Mouse (Mus musculus) induced T-regulatory cell, adult 2 months (primary cell): ENCODE results near the gene Tecr.
"Not testable (repeated sequence)": the region's sequence is repeated elsewhere in the genome, so short reads cannot be mapped to it uniquely, and the experiment has no call there.

ENCODE experiments used
- DNase-seq: peaks from one replicate; pipeline ENCODE4 v3.0.0-alpha.2; 2012; ENCODE audit warnings: low read depth

Gene Tecr

GRCm38 (mm10) chr8:83618566-83618965 lies 10.8 kb upstream of the Tecr start:
- no peak for DNase-seq

GRCm38 (mm10) chr8:83617111-83617510 lies 9.3 kb upstream of the Tecr start:
- DNase-seq: no peak

DNA sequence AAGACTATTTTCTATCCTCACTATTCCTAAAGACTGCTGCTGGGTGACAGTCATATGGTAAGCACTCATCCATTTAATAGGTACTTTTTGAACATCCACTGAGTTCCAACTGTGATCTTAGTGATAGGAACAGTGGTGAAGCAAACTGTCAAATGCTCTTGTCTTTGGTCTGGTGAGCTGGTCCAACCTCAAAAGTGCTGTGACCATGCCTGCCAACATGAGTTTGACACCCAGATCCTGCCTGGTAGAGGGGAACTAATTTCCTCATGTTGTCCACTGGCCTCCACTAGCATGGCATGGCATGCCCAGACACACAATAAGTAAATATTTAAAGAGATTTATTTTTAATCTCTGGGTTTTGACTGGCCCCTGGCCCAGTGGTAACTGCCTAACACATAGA lies 8.9 kb upstream of the Tecr start:
- no peak for DNase-seq

DNA sequence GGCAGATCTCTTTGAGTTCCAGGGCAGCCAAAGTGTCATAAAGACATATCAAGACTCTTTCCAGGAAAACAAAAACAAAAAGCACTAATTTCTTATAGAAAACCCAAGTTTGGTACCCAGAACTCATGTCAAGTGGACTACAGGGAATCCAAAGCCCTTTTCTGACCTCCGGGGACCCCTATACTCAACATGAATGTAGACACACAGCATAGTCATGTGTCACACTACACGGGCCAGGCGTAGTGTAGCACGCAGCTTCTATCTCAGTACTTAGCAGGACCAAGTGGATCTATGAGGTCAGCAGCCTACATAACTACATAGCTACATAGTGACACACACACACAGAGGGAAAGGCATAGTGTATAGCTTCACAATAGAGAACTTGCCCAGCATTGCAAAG lies 5.9 kb upstream of the Tecr start:
- no peak for DNase-seq

GRCm38 (mm10) chr8:83611921-83612320 lies 4.2 kb upstream of the Tecr start:
- no peak for DNase-seq

DNA sequence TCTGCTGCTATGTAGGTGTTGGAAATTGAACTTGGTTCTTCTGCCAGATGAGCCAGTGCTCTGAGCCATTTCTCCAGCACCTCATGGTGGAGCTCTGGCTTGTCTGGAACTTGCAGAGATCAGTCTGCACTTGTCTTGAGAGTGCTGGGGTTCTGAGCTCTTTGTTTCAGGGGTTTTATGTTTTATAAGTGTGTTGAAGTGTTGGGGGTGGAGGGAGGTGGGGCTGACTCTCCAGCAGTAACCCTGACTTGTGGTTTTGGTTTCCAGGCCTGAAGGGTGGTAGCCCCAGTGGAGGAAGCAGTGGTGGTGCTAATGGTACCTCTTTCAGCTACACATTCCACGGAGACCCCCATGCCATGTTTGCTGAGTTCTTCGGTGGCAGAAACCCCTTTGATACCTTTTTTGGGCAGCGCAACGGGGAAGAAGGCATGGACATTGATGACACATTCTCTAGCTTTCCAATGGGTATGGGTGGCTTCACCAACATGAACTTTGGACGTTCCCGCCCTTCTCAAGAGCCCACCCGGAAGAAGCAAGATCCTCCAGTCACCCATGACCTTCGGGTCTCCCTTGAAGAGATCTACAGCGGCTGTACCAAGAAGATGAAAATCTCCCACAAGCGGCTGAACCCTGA lies 1.9 kb upstream of the Tecr start:
- DNase-seq: peak; percentile 43

- DNase-seq: no peak
Measured at GRCm38 (mm10) chr8:83609086-83609485, 1.3 kb upstream of the Tecr start.

- DNase-seq: peak; percentile 89
Measured at GRCm38 (mm10) chr8:83608398-83608829, 643 bp upstream of the Tecr start.

DNA sequence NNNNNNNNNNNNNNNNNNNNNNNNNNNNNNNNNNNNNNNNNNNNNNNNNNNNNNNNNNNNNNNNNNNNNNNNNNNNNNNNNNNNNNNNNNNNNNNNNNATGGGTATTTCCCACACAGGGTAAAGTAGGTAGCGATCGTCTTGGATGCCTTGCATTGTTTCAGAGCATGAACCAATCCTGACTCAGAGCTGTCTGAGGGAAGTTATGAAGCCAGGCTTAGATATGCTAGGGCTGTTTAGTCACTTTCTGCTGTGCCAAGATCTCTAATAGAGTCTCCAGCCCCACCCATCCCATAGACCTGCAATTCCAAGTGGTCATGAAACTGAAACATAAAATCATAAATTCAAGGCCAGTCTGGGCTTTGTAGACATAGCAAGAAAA lies 5.1 kb downstream of the Tecr start:
- peak; percentile 35 for DNase-seq

- DNase-seq: no peak
Measured at GRCm38 (mm10) chr8:83599814-83600213, 8.0 kb downstream of the Tecr start.

- no peak for DNase-seq
Measured at GRCm38 (mm10) chr8:83598146-83598545, 9.6 kb downstream of the Tecr start.

- DNase-seq: peak; percentile 69
Measured at GRCm38 (mm10) chr8:83596369-83596768, 11.4 kb downstream of the Tecr start.

- DNase-seq: not testable (repeated sequence)
Measured at GRCm38 (mm10) chr8:83595050-83595345, 12.8 kb downstream of the Tecr start.

- peak; percentile 99 for DNase-seq
Measured at GRCm38 (mm10) chr8:83594167-83595049, 13.4 kb downstream of the Tecr start.

DNA sequence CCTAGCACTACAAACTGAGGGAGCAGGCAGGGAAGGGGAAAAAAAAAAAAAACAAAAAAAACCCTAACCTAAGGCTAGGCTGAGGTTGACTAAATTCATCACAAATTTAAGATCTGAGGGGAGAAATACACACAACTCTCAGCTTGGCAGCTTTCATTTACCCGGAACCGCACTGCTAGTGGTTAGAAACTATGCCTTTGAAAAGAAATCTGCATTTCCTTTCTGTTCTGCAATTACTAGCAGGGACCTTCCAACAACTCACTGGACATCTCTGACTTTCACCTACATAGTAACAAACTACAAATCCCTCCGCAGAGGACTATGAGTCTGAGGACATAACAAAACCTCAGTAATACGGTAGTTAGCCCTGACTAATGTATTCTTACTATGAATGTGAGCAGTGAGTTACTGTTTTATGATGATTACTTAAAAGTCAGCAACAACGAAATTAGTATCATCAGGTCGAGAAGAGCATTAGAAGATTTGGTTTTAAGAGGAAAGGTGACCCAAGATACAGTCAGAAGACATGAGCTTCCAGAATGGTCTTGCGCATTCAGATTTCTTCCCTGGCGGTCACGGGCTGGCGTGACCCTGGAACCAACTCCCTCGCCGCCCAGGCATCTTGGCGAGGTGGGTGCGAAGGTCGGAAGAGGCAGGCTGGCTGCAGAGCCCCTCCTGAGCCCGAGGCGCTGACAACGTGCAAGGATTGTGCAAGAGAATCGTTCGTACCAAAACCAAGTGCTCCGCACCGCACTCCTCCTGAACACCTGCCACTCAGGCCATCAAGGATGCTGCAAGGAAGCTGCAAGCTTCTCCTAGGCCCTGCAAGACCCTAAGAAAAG lies 14.2 kb downstream of the Tecr start:
- DNase-seq: peak; percentile 62

DNA sequence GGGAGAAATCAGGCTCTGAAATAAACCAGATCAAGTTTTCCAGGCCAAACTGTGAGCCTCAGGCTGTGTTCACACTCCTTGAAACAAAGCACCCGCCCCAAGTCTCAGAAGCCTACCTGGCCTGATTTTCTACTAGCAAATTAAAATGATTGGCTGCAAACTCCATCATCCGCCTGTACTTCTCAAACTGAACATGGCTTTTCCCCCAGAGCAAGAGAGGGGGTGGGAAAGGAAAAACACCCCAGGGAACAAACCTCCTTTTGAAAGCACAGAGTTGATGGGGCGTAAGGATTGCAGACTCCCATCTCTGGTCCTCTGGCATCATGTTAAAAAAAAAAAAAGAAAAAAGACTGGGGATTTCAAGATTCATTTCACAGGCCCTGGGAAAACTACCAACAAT lies 15.1 kb downstream of the Tecr start:
- DNase-seq: no peak

DNA sequence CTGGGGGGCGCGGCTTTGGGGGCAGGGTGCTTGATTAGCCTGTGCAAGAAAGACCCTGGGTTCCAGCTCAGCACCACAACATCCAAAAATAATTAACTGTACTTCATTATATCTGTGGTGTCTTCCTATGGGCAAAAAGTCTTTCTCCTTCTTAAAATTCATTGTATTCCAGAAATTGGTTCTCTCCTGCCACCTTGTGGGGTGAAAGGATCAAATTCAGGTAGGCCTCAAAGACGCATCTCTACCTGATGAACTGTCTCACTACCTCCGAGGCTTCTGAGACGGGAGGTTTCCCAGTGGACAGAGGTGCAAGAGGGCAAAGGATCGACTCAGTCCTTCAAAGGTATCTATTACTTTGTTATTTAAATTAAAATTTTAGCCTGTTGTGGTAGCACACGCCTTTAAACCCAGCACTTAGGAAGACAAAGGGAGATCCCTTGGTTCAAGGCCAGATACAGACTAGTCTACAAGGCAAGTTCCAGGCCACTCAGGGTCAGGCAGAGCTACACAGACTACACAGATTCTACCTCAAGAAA lies 17.2 kb downstream of the Tecr start:
- peak; percentile 60 for DNase-seq

DNA sequence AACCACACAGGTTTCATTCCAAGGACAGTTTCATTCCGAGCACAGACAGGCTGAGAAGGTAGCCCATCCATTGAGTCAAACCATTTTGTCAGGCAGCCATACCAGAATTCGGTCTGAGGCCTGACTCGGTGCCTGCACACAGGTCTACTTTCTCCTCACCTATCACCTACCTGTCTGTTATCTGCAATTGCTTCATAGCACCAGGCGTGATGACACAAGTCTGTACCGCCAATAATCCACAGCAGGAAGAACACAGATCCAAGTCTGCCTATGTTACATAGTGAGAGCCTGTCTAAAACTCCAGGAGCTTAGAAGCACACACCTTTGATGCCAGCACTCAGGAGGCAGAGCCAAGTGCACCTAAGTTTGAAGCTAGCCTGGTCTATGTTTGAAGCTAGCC lies 18.9 kb downstream of the Tecr start:
- no peak for DNase-seq

GRCm38 (mm10) chr8:83587644-83588043 lies 20.1 kb downstream of the Tecr start:
- no peak for DNase-seq

- no peak for DNase-seq
Measured at GRCm38 (mm10) chr8:83585333-83585732, 22.4 kb downstream of the Tecr start.

DNA sequence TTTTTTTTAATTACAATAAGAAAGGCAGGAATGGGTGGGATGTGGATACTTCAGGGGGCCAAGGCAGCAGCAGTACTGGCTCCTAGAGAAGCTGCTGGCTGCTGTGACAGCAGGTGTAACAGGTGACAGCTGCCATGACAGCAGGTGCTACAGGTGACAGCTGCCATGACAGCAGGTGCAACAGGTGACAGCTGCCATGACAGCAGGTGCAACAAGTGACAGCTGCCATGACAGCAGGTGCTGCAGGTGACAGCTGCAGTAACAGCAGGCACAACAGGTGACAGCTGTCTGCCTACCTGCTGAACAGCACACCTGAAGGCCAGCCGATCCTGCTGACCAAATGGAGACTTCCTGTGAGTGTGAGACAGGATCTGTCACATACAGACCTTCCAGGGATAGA lies 23.0 kb downstream of the Tecr start:
- DNase-seq: no peak

DNA sequence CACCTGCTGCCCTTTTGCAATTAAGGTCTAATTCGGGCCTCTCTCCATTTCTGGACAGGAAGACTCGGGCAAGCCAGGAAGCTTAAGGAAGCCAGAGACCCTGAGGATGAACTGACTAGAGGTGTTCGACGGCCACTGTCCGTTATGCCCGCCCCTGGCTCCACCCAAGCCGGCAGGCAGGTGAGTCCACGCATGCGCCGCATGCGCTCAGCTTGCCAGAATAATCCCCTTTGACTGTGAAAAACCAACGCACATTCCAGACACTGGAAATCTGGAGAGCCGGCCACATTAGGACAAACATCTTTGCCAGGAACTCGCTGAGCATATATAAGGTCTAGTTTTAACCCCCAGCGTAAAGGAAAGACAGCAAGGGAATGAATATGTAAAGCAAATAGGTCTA lies 24.5 kb downstream of the Tecr start:
- no peak for DNase-seq

GRCm38 (mm10) chr8:83582226-83582625 lies 25.5 kb downstream of the Tecr start:
- DNase-seq: no peak
